Mouse (Mus musculus): Measurements from ENCODE around the gene Hipk1.

Hipk1 gene

DNA sequence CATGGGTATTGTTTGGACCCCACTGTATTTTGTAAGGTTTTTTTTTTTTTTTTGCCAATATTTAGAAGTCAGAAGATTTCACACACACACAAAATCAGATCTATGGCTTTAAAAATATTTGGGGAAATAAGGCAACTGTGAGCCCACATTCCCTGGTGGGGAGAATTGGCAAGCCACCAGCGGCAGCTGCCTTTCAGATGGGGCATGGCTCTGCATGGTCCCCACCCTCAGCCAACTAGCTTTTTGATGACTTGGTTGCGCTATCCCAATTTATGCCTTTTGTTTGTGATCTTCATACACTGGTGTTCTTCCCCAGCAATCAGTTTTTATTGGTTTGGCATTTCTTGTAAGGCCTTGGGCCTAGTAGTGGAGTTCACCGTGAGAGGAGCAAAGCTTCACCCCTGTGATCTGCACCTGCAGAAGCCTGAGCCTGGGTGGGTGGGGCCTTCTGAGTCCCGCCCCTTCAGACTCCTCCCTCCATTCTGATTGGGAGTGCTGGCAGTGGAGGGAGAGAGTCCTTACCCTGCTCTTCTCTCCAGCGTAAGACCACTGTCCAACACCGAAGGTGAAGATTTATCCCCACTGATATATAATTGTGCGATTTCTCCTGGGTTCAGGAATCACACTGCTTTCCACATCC, 77.0 kb downstream of the Hipk1 start:
- DNase-seq, result no peak

DNA sequence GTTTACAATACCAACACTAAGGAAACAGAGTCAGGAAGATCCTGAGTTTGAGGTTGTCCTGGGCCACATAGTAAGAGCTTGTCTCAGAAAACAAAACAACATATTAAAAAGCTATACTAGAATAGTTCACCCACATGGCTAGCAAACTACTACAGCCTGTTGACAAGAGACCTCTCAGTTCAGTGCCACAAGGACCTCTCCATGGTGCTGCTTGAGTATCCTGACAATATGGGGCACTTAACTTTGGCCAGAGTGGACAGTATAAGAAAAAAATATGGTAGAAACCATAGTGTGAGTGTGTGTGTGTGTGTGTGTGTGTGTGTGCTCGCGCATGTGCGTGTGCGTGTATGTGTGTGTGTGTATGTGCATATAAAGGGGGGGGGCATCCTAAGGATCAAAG, 79.2 kb downstream of the Hipk1 start:
- no peak for DNase-seq

DNA sequence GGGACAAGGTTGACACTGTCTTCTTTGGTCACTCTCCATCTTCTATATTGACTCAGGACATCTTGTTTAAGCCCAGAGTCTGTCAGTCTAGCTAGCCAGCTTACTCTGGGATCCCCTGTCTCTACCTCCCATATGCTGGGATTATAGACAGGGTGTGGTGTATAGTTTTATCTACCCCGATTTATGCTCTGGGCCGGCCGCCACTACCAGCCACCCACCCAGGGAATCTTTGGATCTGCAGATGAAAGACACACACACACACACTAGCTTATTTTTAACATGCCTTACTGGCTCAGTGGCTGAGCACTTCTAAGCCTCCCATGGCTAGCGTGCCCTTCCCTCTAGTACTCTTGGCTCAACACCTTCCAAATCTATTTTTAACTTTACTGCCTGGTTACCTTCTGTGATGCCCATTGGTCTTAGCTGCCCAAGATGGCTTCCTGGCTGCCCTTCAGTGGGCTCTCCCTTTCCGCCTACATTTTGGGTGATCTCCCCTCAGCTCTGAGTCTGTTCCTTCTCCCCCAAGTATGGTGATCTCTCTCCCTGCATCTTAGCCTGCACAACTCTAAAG, 81.8 kb downstream of the Hipk1 start:
- no peak for DNase-seq

DNA sequence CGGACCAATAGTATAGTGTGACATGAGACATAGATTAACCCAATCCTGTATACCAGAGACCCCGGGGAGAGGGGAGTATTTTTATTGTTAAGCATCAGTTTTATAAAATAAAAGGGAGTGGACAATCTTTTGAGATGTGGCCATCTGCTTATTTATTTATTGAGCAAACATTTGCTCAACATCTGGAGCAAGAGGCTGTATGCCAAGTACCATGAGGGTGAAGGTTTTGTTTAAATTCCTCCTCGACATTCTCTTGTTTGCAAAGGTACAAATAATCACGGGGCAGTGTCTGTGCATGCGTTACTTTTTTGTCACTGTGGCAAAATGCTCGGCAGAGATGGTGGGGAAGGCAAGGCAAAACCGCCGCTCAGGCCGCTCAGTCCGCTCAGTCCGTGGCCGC, 85.9 kb downstream of the Hipk1 start:
- no peak for DNase-seq

DNA sequence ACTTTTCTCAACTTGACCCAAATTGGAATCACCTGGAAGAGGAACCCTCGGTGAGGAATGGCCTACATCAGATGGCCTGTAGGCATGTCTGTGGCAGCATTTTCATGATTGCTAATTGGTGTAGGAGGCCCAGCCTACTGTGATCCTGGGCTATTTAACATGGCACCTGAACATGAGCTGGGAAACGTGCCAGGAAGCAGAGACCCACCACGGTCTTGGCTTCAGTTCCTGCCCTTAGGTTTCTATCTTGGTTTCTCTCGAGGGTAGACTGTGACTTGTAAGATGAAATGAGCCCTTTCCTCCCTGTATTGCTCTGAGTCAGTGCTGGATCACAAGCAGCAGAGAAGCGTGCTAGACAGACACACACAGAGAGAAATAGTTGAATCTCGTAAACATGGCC, 86.7 kb downstream of the Hipk1 start:
- no peak for DNase-seq

DNA sequence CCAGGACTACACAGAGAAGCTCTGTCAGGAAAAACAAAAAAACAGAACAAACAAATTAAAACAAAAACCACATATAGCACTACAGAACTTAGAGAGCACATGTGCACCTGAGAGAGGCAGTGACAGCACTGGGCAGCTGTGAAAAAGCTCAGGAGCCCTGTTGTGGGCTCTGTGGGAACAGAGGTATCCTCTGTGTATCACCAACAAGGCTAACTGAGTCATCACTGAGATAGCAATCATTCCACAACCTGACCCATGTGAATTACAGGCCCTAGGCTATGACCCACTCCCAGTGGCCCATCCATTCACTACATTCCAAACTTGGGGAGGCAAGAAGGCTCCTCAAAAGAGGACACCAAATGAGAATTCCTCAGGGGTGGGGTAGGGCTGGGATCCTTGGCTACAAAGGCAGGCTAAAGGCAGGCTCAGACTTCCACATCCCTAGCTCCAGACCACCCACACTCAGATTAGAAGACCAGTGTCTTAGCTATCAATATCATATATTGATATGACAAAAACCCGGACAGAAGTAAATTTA, 94.9 kb downstream of the Hipk1 start:
- no peak for DNase-seq

DNA sequence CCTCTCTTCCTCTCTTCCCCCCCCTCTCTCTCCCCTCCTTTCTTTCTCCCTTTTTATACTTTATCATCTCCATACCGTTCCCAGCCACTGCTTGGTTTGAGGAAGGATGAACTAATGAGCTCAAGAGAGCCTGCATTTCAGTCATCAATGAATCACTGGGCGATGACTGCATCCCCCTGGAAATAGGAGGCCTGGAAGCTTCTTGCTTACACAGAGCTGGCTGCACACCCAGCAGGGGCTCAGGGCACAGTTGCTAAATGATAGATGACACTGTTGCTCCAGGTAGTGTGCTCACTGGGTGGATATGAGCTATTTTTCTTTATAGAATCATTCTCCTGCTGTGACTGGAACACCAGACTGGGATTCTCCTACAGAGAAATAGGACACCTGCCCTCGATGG, 95.8 kb downstream of the Hipk1 start:
- DNase-seq, result no peak

DNA sequence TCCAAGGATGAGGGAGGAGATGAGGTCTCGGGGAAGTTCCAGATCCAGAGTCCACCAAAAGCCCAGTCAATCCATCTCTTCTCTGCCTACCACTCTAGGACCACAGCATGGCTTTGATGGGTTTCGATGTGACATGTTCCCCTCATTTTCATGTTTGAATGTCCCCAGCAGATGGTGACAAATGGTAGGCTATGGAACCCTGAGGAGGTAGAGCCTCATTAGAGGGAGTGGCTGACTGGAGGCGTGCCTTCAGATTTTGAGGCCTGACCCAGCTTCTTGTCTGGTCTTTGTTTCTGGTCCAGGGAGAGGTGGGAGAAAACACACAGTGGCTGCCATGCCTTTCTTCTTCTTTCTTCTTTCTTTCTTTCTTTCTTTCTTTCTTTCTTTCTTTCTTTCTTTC, 100.9 kb downstream of the Hipk1 start:
- DNase-seq, result peak; percentile 20

Data from kidney, postnatal 14 days (tissue).